Mouse (Mus musculus) frontal cortex, postnatal 10 days (tissue): Measurements from ENCODE around the gene Bcl9l.

Experiments
- DNase-seq, 2 experiments: peaks; one replicate each; pipeline ENCODE4 v3.0.0; 2022; ENCODE audit warnings: low spot score in 2 of 2, mixed read lengths in 1 of 2

Bcl9l gene

DNA sequence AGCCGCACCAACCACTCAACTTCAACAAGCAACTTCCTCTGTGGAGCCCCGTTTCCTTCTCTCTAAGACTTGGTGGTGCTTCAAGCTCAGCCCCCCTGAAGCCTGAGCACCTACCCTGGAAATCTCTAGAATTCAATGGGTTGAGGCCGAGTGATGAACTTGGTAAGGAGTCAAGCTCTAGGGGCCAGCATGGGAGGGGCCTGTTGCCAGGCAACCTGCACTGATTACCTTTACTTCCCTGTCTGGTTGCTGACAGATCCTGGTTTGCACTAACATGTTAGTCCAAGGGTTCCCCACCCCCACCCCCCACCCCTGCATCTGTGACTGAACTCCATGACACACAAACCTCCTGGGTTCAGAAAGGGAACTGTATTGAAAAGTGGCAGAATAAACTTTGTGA is 62.4 kb downstream of the Bcl9l start:
- no peak for DNase-seq

DNA sequence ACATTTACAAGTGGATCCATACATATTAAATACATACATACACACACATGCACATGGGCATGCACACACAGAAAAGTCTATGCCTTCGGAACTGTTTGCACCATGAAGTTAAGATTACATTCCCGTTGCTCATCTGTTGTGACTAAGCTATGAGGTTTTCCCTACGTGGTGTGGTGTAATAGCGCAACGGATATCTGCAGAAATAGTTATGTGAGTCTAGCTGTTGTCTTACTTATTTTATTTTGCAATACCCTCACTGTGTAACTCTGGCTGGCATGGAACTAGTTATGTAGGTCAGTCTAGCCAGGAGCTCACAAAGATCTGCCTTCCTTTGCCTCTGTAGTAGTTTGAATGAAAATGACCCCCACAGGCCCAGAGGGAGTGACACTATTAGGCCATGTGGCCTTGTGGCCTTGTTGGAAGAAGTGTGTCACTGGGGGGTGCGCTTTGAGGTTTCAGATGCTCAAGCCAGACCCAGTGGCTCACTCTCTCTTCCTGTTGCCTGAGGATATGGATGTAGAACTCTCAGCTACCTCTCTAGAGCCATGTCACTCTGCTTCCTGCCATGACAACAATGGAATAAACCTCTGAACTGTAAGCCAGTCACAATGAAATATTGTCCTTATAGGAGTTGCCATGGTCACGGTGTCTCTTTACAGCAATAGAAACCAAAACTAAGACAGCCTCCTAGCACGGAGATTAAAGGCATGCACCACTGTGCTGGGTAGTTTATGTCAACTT is 66.0 kb downstream of the Bcl9l start:
- DNase-seq, result no peak

DNA sequence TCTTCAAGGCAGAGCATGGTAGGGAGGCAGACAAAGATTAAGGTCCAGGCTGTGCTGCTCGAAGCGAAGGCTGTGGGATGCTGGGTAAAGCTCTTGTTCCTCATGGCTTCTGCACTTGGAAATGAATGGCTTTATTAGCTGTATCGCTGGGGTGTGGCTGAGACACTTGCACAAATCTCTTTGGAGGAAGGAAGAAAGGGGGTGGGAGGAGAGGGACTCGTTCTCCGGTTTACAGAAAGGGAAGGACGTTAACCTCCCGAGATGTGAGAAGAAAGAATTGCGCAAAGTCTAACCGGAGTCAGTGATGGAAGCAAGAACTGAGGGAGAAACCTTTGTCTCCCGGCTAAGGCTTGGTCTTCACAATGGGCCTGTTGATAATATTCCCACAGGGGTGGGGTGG is 68.5 kb downstream of the Bcl9l start:
- no peak for DNase-seq

DNA sequence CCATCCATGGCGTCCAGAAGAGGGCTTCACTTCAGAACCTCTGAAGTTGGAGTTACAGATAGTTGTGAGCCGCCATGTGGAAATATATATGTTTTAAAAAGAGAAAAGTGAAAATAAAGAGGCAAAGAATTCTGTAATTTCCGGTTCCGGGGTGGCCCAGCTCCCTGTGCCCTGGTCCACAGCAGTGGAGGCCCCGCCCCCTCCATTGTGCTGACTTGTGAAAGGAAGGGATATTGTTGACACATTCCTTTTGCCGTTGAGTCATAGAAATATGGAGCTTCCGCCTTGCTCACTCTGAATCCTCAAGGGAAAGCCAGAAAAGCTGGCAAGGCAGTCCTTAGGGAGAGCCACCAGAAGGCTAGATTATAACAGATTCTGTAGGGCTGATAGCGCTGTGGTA is 69.5 kb downstream of the Bcl9l start:
- no peak for DNase-seq
